Mouse (Mus musculus) midbrain, embryonic 10.5 days (tissue): ENCODE results near the gene Brwd1. TPM values are rescaled to one million over a fixed set of nuclear protein-coding genes. Genes with fewer than 3 reads are reported as not detected.
A peak's percentile ranks its signal among the peaks of the same experiment; 100 is the strongest.
"Not testable (repeated sequence)": the region's sequence is repeated elsewhere in the genome, so short reads cannot be mapped to it uniquely, and the experiment has no call there.

Experiments used
- DNase-seq: peaks from one replicate; pipeline ENCODE4 v3.0.0-alpha.2; 2017; ENCODE audit warnings: low spot score
- H3K27ac ChIP-seq: fragments of 300-500 bp; sonication (generic); replicated peaks from 2 replicates; pipeline ENCODE4 v1.5.1; 2016; ENCODE audit warnings: mild to moderate bottlenecking
- H3K27me3 ChIP-seq: fragments of 300-500 bp; sonication (generic); 2 replicates; pipeline ENCODE4 v1.6.1; 2016; ENCODE audit warnings: low read depth, mild to moderate bottlenecking; ENCODE audit not compliant: poor library complexity, severe bottlenecking
- H3K36me3 ChIP-seq: fragments of 300-500 bp; sonication (generic); 2 replicates; pipeline ENCODE4 v1.6.1; 2016; ENCODE audit warnings: mild to moderate bottlenecking, moderate library complexity
- H3K4me1 ChIP-seq: fragments of 300-500 bp; sonication (generic); 2 replicates; pipeline ENCODE4 v1.6.1; 2016
- H3K4me3 ChIP-seq: fragments of 300-500 bp; sonication (generic); 2 replicates; pipeline ENCODE4 v1.5.1; 2016; ENCODE audit warnings: mild to moderate bottlenecking, moderate library complexity
- H3K9me3 ChIP-seq: fragments of 300-500 bp; sonication (generic); replicated peaks from 2 replicates; pipeline ENCODE4 v1.6.1; 2016; ENCODE audit warnings: mild to moderate bottlenecking
- WGBS: fragments of 180-500 bp; shearing (Covaris S2); methylation state at CpG from one replicate; pipeline ENCODE4 v1.1.7; 2016; 5-methylcytosine and 5-hydroxymethylcytosine counted together
- polyA plus RNA-seq: library from polyadenylated mRNA; unstranded; fragments of >200 nt; fragmentation: Nextera tagmentation; extraction: Ambion mirVana; gene quantifications from 2 replicates; pipeline ENCODE4 v1.2.1, GENCODE M21; 2016

Brwd1 gene
- polyA plus RNA-seq, 1 experiment from 2014 or later, result 133 TPM

- Histone ChIP-seq H3K4me1 (peaks cover 17% of the 10 kb centered on the region), H3K36me3 (peaks cover 46% of the 10 kb centered on the region)
- not testable (repeated sequence) for DNase-seq, H3K27ac ChIP-seq, H3K27me3 ChIP-seq, H3K9me3 ChIP-seq, H3K4me3 ChIP-seq
- WGBS, result 90% methylated on average over 4 of the region's 4 CpGs
Measured at GRCm38 (mm10) chr16:95994576-95994975, 87.8 kb downstream of the Brwd1 start.

GRCm38 (mm10) chr16:95992596-95992995 lies 89.7 kb downstream of the Brwd1 start:
- Histone ChIP-seq H3K27me3 (no peaks in the 10 kb centered on the region), H3K4me3 (no peak overlapping the region), H3K4me1 (peaks cover 20% of the 10 kb centered on the region), H3K36me3 (peaks cover 41% of the 10 kb centered on the region), H3K27ac (no peak overlapping the region), H3K9me3 (no peaks in the 10 kb centered on the region)
- no peak for DNase-seq
- WGBS, result 74% methylated on average over 5 of the region's 5 CpGs

- DNase-seq, result no peak
- peak overlapping the region; percentile 85 for H3K4me3 ChIP-seq
- H3K36me3 ChIP-seq, result peaks cover 43% of the 10 kb centered on the region
- H3K27ac ChIP-seq, result peak overlapping the region; percentile 91
- 12% methylated on average over 10 of the region's 10 CpGs for WGBS
- H3K9me3 ChIP-seq, result no peaks in the 10 kb centered on the region
- H3K4me1 ChIP-seq, result peaks cover 20% of the 10 kb centered on the region
- H3K27me3 ChIP-seq, result no peaks in the 10 kb centered on the region
Measured at GRCm38 (mm10) chr16:95991122-95991900, 91.0 kb downstream of the Brwd1 start.

- no peaks in the 10 kb centered on the region for H3K9me3 ChIP-seq
- H3K4me3 ChIP-seq, result peak within 1 kb of the TSS; percentile 85
- peak; percentile 95 for DNase-seq
- WGBS, result under 1% methylated on average over 62 of the region's 62 CpGs
- H3K27me3 ChIP-seq, result no peaks in the 10 kb centered on the region
- H3K36me3 ChIP-seq, result peaks cover 41% of the 10 kb centered on the region
- H3K4me1 ChIP-seq, result peaks cover 20% of the 10 kb centered on the region
- H3K27ac ChIP-seq, result peak within 1 kb of the TSS; percentile 91
Measured at GRCm38 (mm10) chr16:95990462-95991121, 91.7 kb downstream of the Brwd1 start, which contains the start of gene Psmg1. Psmg1 (minus strand) TSS chr16:95990960.

- 91% methylated on average over 5 of the region's 5 CpGs for WGBS
- Histone ChIP-seq H3K4me3 (no peak overlapping the region), H3K36me3 (peaks cover 76% of the 10 kb centered on the region), H3K9me3 (no peaks in the 10 kb centered on the region), H3K27me3 (no peaks in the 10 kb centered on the region), H3K27ac (no peak overlapping the region), H3K4me1 (peaks cover 7% of the 10 kb centered on the region)
- no peak for DNase-seq
Measured at GRCm38 (mm10) chr16:95984911-95985310, 97.4 kb downstream of the Brwd1 start.

GRCm38 (mm10) chr16:95983601-95984000 lies 98.7 kb downstream of the Brwd1 start:
- Histone ChIP-seq H3K36me3 (peaks cover 85% of the 10 kb centered on the region), H3K4me1 (no peaks in the 10 kb centered on the region), H3K27me3 (no peaks in the 10 kb centered on the region), H3K27ac (no peak overlapping the region), H3K4me3 (no peak overlapping the region), H3K9me3 (no peaks in the 10 kb centered on the region)
- 86% methylated on average over 7 of the region's 7 CpGs for WGBS
- no peak for DNase-seq

GRCm38 (mm10) chr16:95970841-95971240 lies 111.5 kb downstream of the Brwd1 start:
- Histone ChIP-seq H3K4me1 (no peaks in the 10 kb centered on the region), H3K9me3 (no peaks in the 10 kb centered on the region), H3K36me3 (no peaks in the 10 kb centered on the region), H3K27ac (no peak overlapping the region), H3K27me3 (no peaks in the 10 kb centered on the region), H3K4me3 (no peak overlapping the region)
- 74% methylated on average over 2 of the region's 2 CpGs for WGBS
- no peak for DNase-seq

- Histone ChIP-seq H3K4me3 (no peak overlapping the region), H3K9me3 (no peaks in the 10 kb centered on the region), H3K4me1 (no peaks in the 10 kb centered on the region), H3K27me3 (no peaks in the 10 kb centered on the region), H3K27ac (no peak overlapping the region), H3K36me3 (no peaks in the 10 kb centered on the region)
- no peak for DNase-seq
- 91% methylated on average over 11 of the region's 11 CpGs for whole genome bisulfite sequencing
Measured at GRCm38 (mm10) chr16:95967455-95967854, 114.9 kb downstream of the Brwd1 start.

GRCm38 (mm10) chr16:95964427-95965023 lies 117.8 kb downstream of the Brwd1 start:
- no peaks in the 10 kb centered on the region for H3K27me3 ChIP-seq
- no peak overlapping the region for H3K27ac ChIP-seq
- no peaks in the 10 kb centered on the region for H3K9me3 ChIP-seq
- WGBS, result 59% methylated on average over 11 of the region's 11 CpGs
- no peak overlapping the region for H3K4me3 ChIP-seq
- H3K36me3 ChIP-seq, result no peaks in the 10 kb centered on the region
- no peaks in the 10 kb centered on the region for H3K4me1 ChIP-seq
- DNase-seq, result no peak

- not testable (repeated sequence) for H3K27me3 ChIP-seq, H3K4me3 ChIP-seq, H3K27ac ChIP-seq, H3K9me3 ChIP-seq, H3K36me3 ChIP-seq, DNase-seq, H3K4me1 ChIP-seq
- 71% methylated on average over 1 of the region's 1 CpGs for WGBS
Measured at GRCm38 (mm10) chr16:95961484-95961883, 120.8 kb downstream of the Brwd1 start.

GRCm38 (mm10) chr16:95960689-95961088 lies 121.6 kb downstream of the Brwd1 start:
- H3K36me3 ChIP-seq, H3K27me3 ChIP-seq, H3K9me3 ChIP-seq, H3K4me1 ChIP-seq, H3K27ac ChIP-seq, DNase-seq, H3K4me3 ChIP-seq: not testable (repeated sequence)
- 99% methylated on average over 2 of the region's 2 CpGs for WGBS

- H3K4me1 ChIP-seq, result no peaks in the 10 kb centered on the region
- 91% methylated on average over 8 of the region's 8 CpGs for WGBS
- H3K4me3 ChIP-seq, result no peak overlapping the region
Measured at GRCm38 (mm10) chr16:95958080-95958479, 124.2 kb downstream of the Brwd1 start.

GRCm38 (mm10) chr16:95956618-95957017 lies 125.7 kb downstream of the Brwd1 start:
- WGBS, result 64% methylated on average over 5 of the region's 5 CpGs
- Histone ChIP-seq H3K4me1 (no peaks in the 10 kb centered on the region), H3K4me3 (no peak overlapping the region), H3K27ac (no peak overlapping the region), H3K9me3 (no peaks in the 10 kb centered on the region), H3K36me3 (no peaks in the 10 kb centered on the region), H3K27me3 (no peaks in the 10 kb centered on the region)
- DNase-seq, result no peak

More at GRCm38 (mm10) chr16:95958080-95958479, 124.2 kb downstream of the Brwd1 start:
- DNase-seq, result no peak
- Histone ChIP-seq H3K27me3 (no peaks in the 10 kb centered on the region), H3K36me3 (no peaks in the 10 kb centered on the region), H3K27ac (no peak overlapping the region), H3K9me3 (no peaks in the 10 kb centered on the region)
